Mouse (Mus musculus): ENCODE results near the gene Lipc. TPM values are rescaled to one million over a fixed set of nuclear protein-coding genes. Genes with fewer than 3 reads are reported as not detected.
"Not testable (repeated sequence)": the region's sequence is repeated elsewhere in the genome, so short reads cannot be mapped to it uniquely, and the experiment has no call there.

Gene Lipc
- total RNA-seq, 4 experiments from 2014 or later = 0.22 to 0.25 TPM; not detected in 2

- no peak for DNase-seq (ENCODE audit: low spot score in 2 of 2)
Observed at GRCm38 (mm10) chr9:70859233-70859632, 92.8 kb downstream of the Lipc start.

- no peak for DNase-seq (ENCODE audit: low spot score in 2 of 2)
Observed at GRCm38 (mm10) chr9:70855868-70856267, 96.2 kb downstream of the Lipc start.

GRCm38 (mm10) chr9:70854950-70855349 is 97.1 kb downstream of the Lipc start:
- DNase-seq (ENCODE audit: low spot score in 2 of 2) = no peak

GRCm38 (mm10) chr9:70853081-70853480 is 98.9 kb downstream of the Lipc start:
- not testable (repeated sequence) for DNase-seq (ENCODE audit: low spot score in 2 of 2)

GRCm38 (mm10) chr9:70851533-70851932 is 100.5 kb downstream of the Lipc start:
- DNase-seq (ENCODE audit: low spot score in 2 of 2) = no peak

- peak in 1 of 2 experiments; percentile 22 for DNase-seq (ENCODE audit: low spot score in 2 of 2)
Observed at GRCm38 (mm10) chr9:70848135-70848770, 103.8 kb downstream of the Lipc start.

- no peak for DNase-seq (ENCODE audit: low spot score in 2 of 2)
Observed at GRCm38 (mm10) chr9:70847627-70848051, 104.4 kb downstream of the Lipc start.

GRCm38 (mm10) chr9:70843270-70843669 is 108.8 kb downstream of the Lipc start:
- no peak for DNase-seq (ENCODE audit: low spot score in 2 of 2)

GRCm38 (mm10) chr9:70842300-70842941 is 109.6 kb downstream of the Lipc start:
- DNase-seq (ENCODE audit: low spot score in 2 of 2) = no peak

GRCm38 (mm10) chr9:70841426-70842215 is 110.4 kb downstream of the Lipc start:
- DNase-seq (ENCODE audit: low spot score in 2 of 2) = no peak

- no peak for DNase-seq (ENCODE audit: low spot score in 2 of 2)
Observed at GRCm38 (mm10) chr9:70840861-70841341, 111.1 kb downstream of the Lipc start.

GRCm38 (mm10) chr9:70838132-70838911 is 113.7 kb downstream of the Lipc start:
- no peak for DNase-seq (ENCODE audit: low spot score in 2 of 2)

GRCm38 (mm10) chr9:70834730-70835154 is 117.3 kb downstream of the Lipc start:
- peak in 1 of 2 experiments; percentile 28 for DNase-seq (ENCODE audit: low spot score in 2 of 2)

- no peak for DNase-seq (ENCODE audit: low spot score in 2 of 2)
Observed at GRCm38 (mm10) chr9:70834217-70834616, 117.8 kb downstream of the Lipc start.

- no peak for DNase-seq (ENCODE audit: low spot score in 2 of 2)
Observed at GRCm38 (mm10) chr9:70833111-70833908, 118.7 kb downstream of the Lipc start.

- DNase-seq (ENCODE audit: low spot score in 2 of 2) = no peak
Observed at GRCm38 (mm10) chr9:70832231-70832630, 119.8 kb downstream of the Lipc start.

GRCm38 (mm10) chr9:70830844-70831529 is 121.0 kb downstream of the Lipc start:
- no peak for DNase-seq (ENCODE audit: low spot score in 2 of 2)

- DNase-seq (ENCODE audit: low spot score in 2 of 2) = no peak
Observed at GRCm38 (mm10) chr9:70829784-70830488, 122.1 kb downstream of the Lipc start.

GRCm38 (mm10) chr9:70827911-70828310 is 124.1 kb downstream of the Lipc start:
- DNase-seq (ENCODE audit: low spot score in 2 of 2) = no peak

All from left cerebral cortex, adult 8-10 months (tissue).